Mouse (Mus musculus) T-helper 17 cell (primary cell): Measurements from ENCODE around the gene Matn4.

Source experiments
- in situ Hi-C, 2 experiments: fragments of 300-600 bp; cut with MboI, MseI; formaldehyde crosslinking; loops; 1 replicate in 1 of 2; 2 replicates in 1 of 2; pipeline ENCODE4 v1.15.1; 2025; ENCODE audit warnings: high pct_unique_total_duplicates in 2 of 2

Gene Matn4

DNA sequence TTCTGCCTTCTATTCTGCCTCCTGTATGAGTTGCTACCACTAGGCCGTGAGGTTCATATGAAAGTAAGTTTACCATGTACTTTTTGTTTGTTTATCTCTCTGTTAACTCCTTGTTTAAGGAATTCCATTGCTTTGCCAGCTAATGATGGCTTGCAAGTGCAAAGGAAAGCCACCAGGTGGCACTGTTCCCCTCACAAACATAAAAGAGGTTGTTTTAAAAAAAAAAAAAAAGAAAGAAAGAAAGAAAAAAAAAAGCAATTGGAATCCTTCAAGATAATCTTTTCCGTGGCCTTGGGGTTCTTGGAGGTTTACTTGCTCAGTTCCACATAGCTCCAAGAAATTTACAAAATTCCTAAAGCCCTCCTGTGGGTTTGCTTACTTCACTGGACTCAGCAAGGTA lies 12.2 kb upstream of the Matn4 start:
- in situ Hi-C loops, result loop anchor here in 1 of 2 experiments (5.0 kb wide), 1 partner anchor 110 kb away; no protein-coding TSS in a partner anchor

DNA sequence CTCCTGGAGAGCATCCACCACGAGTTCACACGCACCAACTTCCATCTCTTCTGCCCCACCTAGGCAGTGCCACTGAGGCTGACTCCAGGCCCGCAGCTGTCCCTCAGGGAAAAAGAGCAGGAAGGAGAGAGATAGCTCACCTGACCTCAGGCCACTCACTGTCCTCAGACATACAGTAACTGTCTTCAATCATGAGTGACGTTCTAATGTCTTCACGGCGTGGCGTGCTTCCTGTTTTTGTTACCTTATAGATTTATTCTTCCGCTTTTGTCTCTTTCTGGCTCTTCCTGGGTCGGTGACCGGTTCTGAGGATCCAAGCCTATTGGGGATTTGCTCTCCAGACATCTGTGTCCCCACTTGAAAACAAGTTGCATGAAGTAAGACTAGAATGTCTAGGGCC lies 9.6 kb upstream of the Matn4 start:
- in situ Hi-C loops, result no loop called here

DNA sequence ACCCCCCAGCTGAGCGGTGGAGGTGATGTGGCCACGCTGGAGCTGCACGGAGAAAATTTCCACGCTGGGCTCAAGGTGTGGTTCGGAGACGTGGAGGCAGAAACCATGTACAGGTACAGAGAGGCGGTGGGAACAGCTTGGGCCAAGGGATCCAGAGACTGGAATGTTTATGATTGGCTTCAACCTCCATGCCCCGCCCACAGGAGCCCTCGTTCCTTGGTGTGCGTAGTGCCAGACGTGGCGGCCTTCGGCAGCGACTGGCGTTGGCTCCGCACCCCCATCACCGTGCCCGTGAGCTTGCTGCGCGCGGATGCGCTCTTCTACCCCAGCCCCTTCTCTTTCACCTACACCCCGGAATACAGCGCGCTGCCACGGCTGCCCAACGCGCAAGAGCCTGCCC lies 9.2 kb upstream of the Matn4 start:
- in situ Hi-C loops, result no loop called here

DNA sequence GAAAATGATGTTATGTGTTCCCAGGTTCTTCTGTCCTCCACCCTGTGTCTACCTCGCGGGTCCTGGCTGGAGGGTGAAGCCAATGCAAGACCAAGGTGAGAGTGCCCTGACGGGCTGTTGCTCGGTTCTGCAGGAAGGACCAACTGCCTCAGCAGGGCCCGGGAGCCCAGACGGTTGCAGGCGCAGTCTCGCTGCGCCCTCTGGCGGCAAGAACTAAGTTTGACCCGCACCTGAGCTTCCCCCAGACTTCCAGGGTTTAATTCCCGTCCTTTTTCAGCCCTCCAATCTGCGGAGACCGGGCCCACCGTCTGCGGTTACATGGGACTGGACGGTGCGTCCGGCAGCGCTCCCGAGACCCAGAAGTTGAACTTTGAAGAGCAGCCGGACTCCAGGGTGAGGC lies 2.7 kb upstream of the Matn4 start:
- in situ Hi-C loops, result no loop called here

DNA sequence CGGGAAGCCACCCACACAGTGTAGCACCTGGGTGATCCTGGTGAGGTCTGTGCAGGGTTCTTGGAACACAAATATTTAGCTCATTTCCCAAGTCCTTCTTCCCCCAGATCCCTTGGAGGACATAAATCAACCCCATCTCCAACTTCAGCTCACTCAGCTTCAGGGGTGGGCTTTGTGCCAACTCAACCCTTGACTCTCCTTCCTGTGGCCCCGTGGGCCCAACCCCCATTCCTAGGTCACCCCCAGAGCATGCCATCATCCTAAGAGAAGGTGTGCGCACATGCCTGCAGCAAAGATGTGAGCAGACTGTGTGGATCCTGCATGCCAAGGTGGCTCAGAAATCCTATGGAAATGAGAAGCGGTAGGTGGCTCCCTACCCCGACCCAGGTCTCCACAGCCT lies 559 bp upstream of the Matn4 start:
- in situ Hi-C loops, result no loop called here

DNA sequence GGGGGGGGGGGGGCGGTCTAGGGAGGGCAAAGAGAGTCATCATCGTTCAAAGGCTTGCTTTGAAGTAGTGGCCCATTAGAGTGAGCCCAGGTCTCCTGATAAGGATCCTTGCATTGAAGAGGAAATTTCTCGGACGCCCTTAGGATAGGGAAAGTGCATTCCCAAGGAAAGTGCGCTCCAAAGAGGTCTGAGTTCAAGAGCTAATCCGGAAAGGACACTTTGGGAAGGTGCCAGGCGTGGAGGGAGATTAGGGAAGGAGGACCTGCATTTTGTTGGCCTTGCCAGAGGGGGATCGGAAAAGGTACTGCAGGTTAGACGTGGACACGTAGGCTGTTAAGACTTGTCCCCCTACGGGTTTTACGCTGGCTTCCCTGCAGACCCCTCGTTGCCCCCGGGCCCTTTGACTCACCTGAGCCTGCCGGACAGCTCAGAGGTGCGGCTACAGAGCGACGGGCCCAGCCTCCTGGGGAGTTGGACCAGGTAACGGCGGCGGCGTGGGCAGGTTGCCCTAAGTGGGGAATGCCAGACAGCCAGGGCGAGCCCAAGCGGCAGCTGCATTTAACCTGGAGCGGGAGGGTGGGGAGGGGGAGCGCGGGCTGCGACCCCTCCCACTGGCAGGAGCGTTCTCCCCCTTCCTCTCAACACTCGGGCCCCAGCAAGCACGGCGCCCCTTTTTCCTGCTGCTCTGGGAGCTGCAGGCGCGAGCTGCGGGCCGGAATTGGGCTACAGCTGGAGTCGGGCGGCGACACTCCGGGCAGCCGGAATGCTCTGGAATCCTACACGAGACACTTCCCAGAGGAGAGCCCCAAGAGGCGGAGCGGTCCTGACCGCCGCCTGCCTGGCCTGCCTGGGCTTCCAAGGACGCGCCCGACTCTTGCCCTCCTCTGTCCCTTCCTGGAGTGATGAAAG lies 624 bp downstream of the Matn4 start:
- in situ Hi-C loops, result no loop called here

DNA sequence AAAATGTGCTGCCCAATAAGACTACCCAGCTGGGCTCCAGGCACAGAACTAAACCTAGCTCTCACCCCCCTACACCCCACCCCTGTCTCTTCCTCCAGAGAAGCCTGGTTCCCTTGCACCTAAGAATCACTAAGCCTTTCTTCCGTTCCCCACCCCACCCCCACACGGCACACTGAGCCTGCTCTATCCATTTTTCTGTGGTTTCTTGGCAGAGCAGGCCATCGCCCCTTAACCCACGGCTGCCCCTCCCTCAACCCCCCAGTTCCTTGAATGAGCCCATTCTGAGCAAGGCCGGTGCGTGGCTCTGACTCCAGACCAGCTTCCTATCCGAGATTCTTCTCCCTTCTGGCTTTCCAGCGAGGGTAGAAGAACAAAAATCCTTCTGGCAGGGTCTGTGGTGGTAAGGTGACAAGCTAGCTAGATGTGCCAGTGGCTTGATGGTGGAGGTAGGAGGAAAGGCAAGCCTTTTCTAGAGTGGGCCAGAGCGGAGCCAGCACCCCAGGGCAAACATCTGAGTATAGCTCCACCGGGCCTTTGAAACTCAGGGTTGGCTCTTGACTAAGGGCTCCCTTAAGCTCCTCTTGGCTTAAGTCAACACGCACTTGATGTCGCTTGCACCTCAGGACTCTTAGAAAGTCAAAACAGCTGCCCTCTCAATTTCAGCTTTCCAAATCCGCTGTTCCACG lies 1.4 kb downstream of the Matn4 start:
- in situ Hi-C loops, result no loop called here

DNA sequence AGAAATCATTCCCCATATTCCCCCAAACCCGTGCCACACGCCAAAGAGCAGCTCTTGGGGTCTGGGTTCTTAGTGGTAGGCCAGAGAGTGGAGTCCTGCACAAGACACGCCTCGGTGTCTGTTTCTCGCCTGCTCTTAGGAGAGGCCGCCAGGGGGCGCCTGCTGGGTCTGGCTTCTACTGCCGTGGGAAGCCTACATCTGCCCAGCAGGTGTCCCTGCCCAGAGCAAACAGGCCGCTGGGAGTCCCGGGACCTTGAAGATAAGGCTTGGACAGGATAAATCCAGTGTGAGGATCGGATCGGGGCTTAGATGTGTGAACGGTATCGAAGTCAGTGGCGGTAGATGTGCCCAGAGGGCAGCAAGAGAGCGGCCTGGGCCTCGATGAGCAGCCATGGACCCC lies 2.1 kb downstream of the Matn4 start, which contains the start of gene Rbpjl:
TSS of gene Rbpjl (plus strand) at position 236 of the 400 bp plus-strand sequence.
- in situ Hi-C loops, result no loop called here

DNA sequence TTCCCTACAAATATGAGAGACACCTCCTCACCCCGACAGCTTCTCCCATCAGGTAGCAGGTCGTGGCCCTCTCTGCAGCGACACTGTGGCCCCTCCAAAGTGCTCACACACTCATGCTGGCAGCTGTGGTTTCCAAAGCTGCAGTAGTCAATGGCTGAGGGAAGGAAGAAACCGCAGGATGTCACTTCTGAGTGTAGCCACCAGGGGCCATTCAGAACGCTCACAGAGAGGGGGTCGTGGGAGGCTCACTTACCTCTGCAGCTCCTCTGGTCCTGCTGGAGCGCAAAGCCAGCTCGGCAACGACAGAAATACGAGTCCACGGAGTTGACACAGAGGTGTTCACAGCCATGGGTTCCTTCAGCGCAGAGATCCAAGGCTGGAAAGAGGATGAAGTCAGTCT lies 8.0 kb downstream of the Matn4 start:
- in situ Hi-C loops, result no loop called here

DNA sequence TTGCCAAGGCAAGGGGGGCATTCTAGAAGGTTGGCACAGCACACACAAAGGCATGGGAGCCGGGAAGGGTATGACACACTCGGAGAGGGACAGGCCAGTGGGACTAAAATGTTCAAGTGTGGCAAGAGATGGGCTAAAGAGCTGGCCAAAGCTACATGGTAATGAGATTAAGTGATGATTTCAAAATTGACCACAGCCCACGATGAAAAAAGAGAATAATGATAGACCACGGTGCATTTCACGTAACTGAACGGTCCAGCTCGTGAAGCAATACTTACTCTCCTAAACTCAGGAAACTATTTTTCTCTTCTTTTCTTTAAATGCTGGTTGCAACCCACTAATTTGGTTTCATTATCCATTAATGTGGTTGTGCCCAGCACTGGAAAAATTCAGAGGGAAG lies 8.9 kb downstream of the Matn4 start:
- in situ Hi-C loops, result no loop called here

DNA sequence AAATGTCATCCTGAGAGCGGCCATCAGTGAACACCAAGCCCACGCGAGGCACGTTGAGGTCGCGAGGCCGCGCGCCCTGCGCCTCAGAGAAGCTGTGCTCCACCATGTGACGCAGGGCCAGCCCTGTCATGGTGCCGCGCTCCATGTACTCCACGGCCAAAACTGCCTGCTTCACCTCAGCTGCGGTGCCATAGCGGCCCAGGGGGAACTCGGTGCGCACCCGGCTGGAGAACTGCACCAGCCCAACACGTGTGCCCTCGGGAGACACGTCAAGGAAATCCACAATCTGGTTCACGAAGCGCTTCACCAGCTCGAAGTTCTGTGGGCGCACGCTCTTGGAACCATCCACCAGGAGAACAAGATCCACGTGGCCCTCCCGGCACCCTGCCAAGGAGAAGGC lies 11.8 kb downstream of the Matn4 start:
- in situ Hi-C loops, result no loop called here

DNA sequence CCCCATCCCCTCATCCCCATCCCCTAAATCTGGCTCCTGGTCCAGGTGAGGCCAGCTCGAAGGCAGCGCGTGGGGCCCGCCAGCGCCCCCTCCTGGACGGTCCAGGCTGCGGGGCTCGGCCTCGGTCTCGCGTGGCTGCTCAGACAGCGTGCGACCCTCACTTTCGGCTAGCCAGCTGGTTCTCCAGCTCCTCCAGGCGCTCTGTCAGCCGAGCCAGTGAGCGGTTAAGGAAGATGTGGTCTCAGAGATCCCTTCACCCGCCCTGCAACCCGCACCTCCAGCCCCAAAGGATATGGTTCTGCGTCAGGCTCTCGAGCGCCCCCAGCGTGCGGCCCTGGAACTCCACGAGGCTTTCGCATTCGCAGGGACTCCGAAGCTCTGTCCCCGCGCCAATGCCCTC lies 15.5 kb downstream of the Matn4 start:
- in situ Hi-C loops, result no loop called here

DNA sequence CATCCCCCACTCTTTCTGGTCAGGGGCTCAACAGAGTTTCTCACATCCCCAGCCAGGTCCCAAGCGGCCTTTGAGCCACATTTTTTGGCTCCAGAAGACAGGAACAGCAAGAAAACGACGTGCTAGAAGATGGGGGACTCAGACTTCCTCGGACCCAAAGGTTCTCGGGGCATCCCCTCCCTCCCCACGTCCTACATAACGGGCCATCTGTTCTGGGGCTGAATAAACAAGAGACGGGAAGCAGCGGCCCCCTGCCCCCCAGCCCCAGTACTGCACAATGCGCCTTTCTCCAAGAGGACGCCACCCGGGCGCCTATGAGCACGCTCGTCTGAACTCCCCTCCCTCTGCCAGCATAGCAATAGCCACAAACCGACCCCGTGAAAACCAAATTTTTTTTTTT lies 15.9 kb downstream of the Matn4 start, which contains the start of gene Slpi:
TSS of gene Slpi (minus strand) at position 76 of the 400 bp plus-strand sequence.
- in situ Hi-C loops, result no loop called here

DNA sequence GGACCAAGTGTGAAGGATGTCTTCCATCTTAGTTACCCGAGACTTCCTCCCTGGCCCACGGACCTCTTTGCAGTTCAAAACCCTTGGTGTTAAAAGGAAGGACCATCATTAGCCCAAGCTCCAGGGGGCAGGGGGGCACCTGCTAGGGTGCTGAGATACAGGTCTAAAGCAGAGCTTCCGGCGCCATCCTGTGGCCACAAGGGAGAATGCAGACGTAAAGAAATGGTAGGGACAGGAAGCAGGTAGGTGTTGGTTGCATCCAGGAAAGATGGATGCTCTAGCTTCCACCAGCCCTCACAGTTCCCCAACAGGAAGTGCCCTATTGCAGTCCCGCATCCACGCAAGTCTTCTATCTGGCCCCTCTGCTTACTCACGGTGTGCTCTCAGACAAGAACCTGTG lies 18.0 kb downstream of the Matn4 start:
- in situ Hi-C loops, result no loop called here

DNA sequence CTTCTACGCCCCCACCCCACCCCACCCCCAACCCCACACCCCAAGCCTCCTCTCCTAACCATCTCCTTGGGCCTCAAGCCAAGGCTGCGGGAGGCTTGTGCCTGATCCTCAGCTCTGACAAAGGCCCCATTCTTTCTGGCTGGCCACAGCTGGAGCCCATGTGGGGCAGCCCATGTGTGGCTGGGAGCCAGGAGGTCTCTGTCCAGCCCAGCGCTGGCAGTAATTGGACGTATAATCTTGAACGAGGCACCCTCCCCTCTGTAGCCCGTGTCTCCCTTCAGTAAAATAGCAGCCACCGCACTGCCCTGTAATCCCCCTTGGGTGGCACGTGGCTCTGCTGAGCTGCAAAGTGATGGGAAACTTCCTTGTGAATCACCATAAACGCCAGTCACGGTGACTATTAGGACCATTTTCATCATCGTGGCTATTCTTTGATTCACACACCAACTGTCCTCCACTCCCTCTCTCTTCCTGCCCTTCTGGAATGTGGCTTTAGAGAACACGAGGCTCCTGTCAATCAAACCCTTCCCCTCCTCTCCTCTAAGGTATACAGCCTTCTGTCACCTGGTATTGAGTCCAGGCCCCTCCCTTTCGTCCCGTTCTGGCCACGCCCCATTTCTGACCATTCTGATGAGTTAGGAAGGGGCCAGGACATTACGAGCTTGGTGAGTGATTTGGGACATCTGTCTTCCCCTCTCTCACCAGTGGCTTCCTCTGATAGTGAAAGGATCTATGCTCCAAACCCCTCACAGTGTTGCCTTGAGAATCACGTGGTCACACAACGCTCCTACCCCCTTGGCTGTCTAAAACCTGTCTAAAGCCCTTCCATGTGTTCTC lies 18.8 kb downstream of the Matn4 start:
- in situ Hi-C loops, result no loop called here

DNA sequence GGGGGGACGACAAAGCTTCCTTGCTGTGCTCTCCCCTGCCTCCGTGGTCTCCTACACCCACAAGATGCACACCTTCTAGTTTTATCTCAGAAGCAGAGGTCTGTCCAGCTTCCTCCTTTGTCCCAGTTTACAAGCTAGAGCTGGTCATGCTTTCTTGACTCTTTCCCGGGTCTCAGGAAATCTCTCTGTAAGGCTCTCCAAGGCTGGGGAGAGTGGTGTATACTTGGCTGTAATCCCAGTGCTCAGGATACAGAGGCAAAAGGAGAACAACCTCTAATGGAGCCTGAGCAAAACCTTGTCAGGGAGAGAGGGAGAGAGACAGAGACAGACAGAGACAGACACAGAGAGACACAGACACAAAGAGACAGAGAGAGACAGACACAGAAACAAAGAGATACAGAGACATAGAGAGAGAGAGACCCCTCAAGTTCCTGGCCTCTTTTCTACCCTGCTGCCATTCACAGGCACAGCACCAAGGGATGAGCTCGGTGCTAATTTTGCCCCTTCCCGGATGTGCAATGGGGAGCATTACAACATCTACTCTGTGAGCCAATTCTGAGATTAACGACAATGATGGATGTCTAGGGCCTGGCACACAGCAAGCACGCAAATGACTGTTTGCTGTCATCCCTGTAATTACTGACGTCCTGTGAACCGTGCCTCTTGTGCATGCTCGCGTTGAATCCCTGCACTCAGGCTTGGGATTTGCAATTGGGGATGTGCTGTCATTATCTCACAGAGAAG lies 21.1 kb downstream of the Matn4 start:
- in situ Hi-C loops, result no loop called here

DNA sequence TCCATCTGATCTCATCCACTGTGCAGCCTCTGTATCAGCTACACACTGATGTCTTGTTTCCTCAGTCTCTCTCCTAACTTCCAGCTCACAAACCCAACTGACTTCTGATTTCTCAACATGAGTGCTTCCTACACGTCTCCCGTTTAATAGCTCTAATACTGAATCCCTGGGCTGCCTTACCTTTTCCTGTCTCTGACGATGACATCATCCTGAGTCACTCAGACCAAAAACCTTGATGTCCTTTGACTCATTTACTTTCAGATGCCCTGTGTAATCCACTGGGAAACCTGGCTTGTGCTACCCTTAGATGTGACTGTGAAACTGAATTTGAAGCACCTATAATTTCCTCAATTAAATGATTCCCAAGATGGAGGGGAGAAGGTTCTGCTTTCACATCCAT lies 22.0 kb downstream of the Matn4 start:
- in situ Hi-C loops, result no loop called here

DNA sequence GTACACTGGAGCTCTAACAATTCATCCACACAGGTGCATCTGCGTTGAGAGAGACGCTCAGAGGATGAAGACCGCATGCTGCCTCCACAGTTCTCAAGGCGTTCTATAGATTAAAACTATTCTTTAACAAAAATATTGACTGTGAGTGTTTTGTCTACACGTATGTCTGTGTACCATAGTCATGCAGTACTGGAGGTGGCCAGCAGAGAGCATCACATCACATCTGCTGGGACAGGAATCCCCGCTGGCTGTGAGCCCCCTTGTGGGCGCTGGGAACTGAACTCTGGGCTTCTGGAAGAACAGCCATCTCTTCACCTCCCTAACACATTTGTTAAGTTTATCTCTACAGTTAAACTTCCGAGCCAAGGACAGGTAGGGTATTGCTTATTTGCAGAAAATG lies 23.2 kb downstream of the Matn4 start:
- in situ Hi-C loops, result no loop called here

DNA sequence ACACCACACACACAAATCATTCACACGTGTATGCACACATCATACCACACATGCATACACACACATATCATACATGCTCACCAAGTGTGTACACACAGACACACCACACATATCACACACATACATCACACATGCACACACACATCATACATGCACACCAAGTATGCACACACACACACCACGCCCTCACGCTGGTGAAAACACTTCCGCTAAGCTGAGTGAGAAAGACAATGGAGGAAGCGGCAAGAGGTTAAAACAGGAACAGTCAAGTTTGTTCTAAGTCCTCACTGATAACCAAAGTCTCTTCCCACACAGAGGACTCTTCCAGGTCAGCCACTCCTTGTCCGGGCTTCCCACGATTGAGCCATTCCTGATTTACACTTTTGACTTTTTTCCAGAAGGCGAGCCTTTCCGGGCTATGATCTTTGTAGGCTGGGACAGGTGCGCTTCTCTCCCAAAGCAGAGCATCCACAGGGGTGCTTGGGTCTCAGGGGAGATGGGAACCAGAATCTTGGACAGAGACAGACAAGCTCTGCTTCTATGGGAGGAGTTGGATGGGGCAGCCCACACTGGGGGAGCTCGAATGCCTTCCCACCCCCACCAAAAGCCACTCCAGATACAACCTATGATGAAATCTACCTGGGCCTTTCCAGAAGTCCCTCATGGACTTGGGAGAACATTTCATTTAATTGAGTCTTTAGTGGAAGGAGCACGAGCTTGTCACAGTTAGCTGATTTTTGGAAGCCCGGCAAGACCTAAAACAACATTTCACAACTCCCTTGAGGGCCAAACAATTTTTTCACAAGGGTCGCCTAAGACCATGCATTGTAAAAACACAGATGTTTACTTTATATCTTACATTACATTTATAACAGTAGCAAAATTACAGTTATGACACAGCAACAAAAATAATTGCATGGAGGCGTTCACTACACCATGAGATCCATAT lies 27.2 kb downstream of the Matn4 start:
- in situ Hi-C loops, result no loop called here

DNA sequence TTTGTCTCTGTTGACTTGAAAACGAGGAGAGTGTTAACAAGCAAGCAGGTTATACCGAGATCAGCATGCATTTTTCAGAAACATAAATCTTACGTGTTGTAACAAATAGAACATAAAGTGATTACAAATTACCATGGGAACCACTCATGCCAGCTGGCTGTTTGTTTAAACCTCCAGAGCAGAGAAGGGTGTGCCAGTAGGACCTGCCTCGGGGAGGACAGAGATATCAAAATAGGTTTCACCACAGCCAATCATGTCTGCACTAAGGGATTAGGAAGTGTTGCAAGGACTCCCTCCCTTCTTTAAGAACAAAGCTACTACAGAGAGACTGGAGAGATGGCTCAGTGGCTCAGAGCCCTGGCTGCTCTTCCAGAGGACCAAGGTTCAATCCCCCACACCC lies 31.8 kb downstream of the Matn4 start:
- in situ Hi-C loops, result no loop called here
